Mouse (Mus musculus) bone marrow, adult 2 months (tissue): ENCODE measurements around the gene Zfp523. TPM values are rescaled to one million over a fixed set of nuclear protein-coding genes. Genes with fewer than 3 reads are reported as not detected.

Experiments
- H3K27ac ChIP-seq: fragments of 200-500 bp; 2 replicates; pipeline ENCODE4 v1.5.1; 2012; ENCODE audit warnings: low read depth, mild to moderate bottlenecking, control low read depth, inconsistent platforms, low read length; ENCODE audit not compliant: control insufficient read depth, poor library complexity, insufficient read depth
- H3K4me1 ChIP-seq: fragments of 200-500 bp; 2 replicates; pipeline ENCODE4 v1.6.1; 2011; ENCODE audit warnings: low read length; ENCODE audit not compliant: control insufficient read depth, insufficient read depth
- H3K4me3 ChIP-seq: fragments of 200-500 bp; replicated peaks from 2 replicates; pipeline ENCODE3; 2011; ENCODE audit warnings: mild to moderate bottlenecking, low read depth, low read length, control low read depth; ENCODE audit not compliant: control insufficient read depth
- CTCF ChIP-seq: fragments of 200-500 bp; IDR thresholded peaks from 2 replicates; pipeline ENCODE4 v1.5.1; 2011; ENCODE audit warnings: low read length, control low read depth; ENCODE audit not compliant: control insufficient read depth, insufficient read depth
- POLR2A ChIP-seq: fragments of 200-500 bp; IDR thresholded peaks from 2 replicates; pipeline ENCODE4 v1.6.1; 2011; ENCODE audit warnings: low read depth, mild to moderate bottlenecking, control low read depth, low read length, borderline replicate concordance; ENCODE audit not compliant: control insufficient read depth
- whole genome bisulfite sequencing: fragments of 180-500 bp; shearing (Covaris S2); methylation state at CpG from one replicate; pipeline ENCODE4 v1.1.7; 2018; 5-methylcytosine and 5-hydroxymethylcytosine counted together
- polyA plus RNA-seq: library from polyadenylated mRNA; stranded (reverse); fragments of >200 nt; gene quantifications from 2 replicates; pipeline ENCODE4 v1.2.4, GENCODE M21; 2011; ENCODE audit warnings: low replicate concordance; ENCODE audit not compliant: missing spikeins, insufficient read depth, insufficient read length

Gene Zfp523
- polyA plus RNA-seq, 1 experiment = 11.8 TPM

GRCm38 (mm10) chr17:28195033-28195432 is 18.1 kb downstream of the Zfp523 start:
- H3K27ac ChIP-seq = no peak overlapping the region
- H3K4me1 ChIP-seq = peaks cover 6% of the 10 kb centered on the region; the same call in 1 of the 2 replicates
- TF ChIP-seq CTCF (no peak), POLR2A (no peak)
- WGBS = 85% methylated on average over 10 of the region's 10 CpGs
- no peak overlapping the region for H3K4me3 ChIP-seq

- Histone ChIP-seq H3K4me1 (peaks cover 6% of the 10 kb centered on the region; the same call in 1 of the 2 replicates), H3K4me3 (no peak overlapping the region), H3K27ac (no peak overlapping the region)
- 91% methylated on average over 18 of the region's 18 CpGs for WGBS
- no peak for TF ChIP-seq CTCF
- no peak for TF ChIP-seq POLR2A
Observed at GRCm38 (mm10) chr17:28197646-28198045, 20.7 kb downstream of the Zfp523 start.

GRCm38 (mm10) chr17:28201982-28202381 is 25.1 kb downstream of the Zfp523 start:
- whole genome bisulfite sequencing = 96% methylated on average over 14 of the region's 14 CpGs
- no peak overlapping the region for H3K4me3 ChIP-seq
- TF ChIP-seq POLR2A (no peak; the same call in 1 of the 2 replicates), CTCF (no peak)
- H3K27ac ChIP-seq = no peak overlapping the region
- H3K4me1 ChIP-seq = peaks cover 4% of the 10 kb centered on the region

GRCm38 (mm10) chr17:28204052-28204720 is 27.3 kb downstream of the Zfp523 start:
- Histone ChIP-seq H3K4me3 (no peak overlapping the region), H3K4me1 (peaks cover 4% of the 10 kb centered on the region), H3K27ac (no peak overlapping the region)
- TF ChIP-seq CTCF = peak; percentile 99
- TF ChIP-seq POLR2A = 0 out of 2 replicates have a peak, but pooled peaks have one; percentile 25
- 37% methylated on average over 14 of the region's 14 CpGs for WGBS

GRCm38 (mm10) chr17:28205443-28205842 is 28.5 kb downstream of the Zfp523 start:
- no peak for TF ChIP-seq CTCF
- TF ChIP-seq POLR2A = no peak
- Histone ChIP-seq H3K4me3 (no peak overlapping the region), H3K4me1 (peaks cover 4% of the 10 kb centered on the region), H3K27ac (no peak overlapping the region)
- WGBS = 60% methylated on average over 8 of the region's 8 CpGs

- H3K4me3 ChIP-seq = no peak overlapping the region
- no peak for TF ChIP-seq CTCF
- peaks cover 10% of the 10 kb centered on the region for H3K4me1 ChIP-seq
- 19% methylated on average over 8 of the region's 8 CpGs for WGBS
- peak overlapping the region; percentile 94 for H3K27ac ChIP-seq
Observed at GRCm38 (mm10) chr17:28207092-28207491, 30.2 kb downstream of the Zfp523 start.

GRCm38 (mm10) chr17:28207591-28208313 is 30.8 kb downstream of the Zfp523 start, which contains the start of gene Def6:
Gene Def6 (plus strand): TSS chr17:28207778.
- WGBS = 0% methylated on average over 26 of the region's 26 CpGs
- TF ChIP-seq CTCF = peak; percentile 80
- peak; percentile 95 for TF ChIP-seq POLR2A

GRCm38 (mm10) chr17:28208314-28208612 is 31.3 kb downstream of the Zfp523 start:
- Histone ChIP-seq H3K4me3 (peak overlapping the region; percentile 88), H3K27ac (peak overlapping the region; percentile 94), H3K4me1 (peaks cover 10% of the 10 kb centered on the region)
- no peak for TF ChIP-seq POLR2A
- no peak for TF ChIP-seq CTCF
- 0% methylated on average over 8 of the region's 8 CpGs for WGBS

More at GRCm38 (mm10) chr17:28207591-28208313, 30.8 kb downstream of the Zfp523 start, which contains the start of gene Def6:
- Histone ChIP-seq H3K4me3 (peak within 1 kb of the TSS; percentile 88), H3K27ac (peak within 1 kb of the TSS; percentile 94), H3K4me1 (peaks cover 10% of the 10 kb centered on the region)
